Mouse (Mus musculus) neutrophil, adult 59 days (primary cell): ENCODE data around the gene Lilr4b. TPM values are rescaled to one million over a fixed set of nuclear protein-coding genes. Genes with fewer than 3 reads are reported as not detected.

Experiments
- total RNA-seq, 2 experiments: library from RNA; stranded (reverse); gene quantifications; 1 replicate in 1 of 2; 2 replicates in 1 of 2; pipeline ENCODE4 v1.2.4; 2023

Lilr4b gene
- total RNA-seq: 1,000 to 10,000 TPM; 1,115 to 1,144 TPM

GRCm38 (mm10) chr10:51480397-51480796 is at the start of gene Lilr4b, which contains the start of gene Gm49339:
Gene Lilr4b, plus strand, starts transcription at chr10:51480632.
Gene Gm49339, plus strand, starts transcription at chr10:51480612.

GRCm38 (mm10) chr10:51490691-51491090 is 10.3 kb downstream of the Lilr4b start, which contains the start of gene Lilrb4a:
Gene Lilrb4a, plus strand, starts transcription at chr10:51490956.

Other genes starting within 250 kb of the Lilr4b start
- 100 to 1,000 TPM; 130 to 139 TPM for gene Gm49339, start within 50 bp of the Lilr4b start, total RNA-seq
- 100 to 1,000 TPM; 777 to 907 TPM for gene Lilrb4a, start 10.3 kb downstream of the Lilr4b start, total RNA-seq
- not detected for gene Fam162b, start 109.9 kb downstream of the Lilr4b start, total RNA-seq
- gene Gprc6a, start 150.8 kb downstream of the Lilr4b start, total RNA-seq: not detected
- gene Rfx6, start 197.1 kb downstream of the Lilr4b start, total RNA-seq: not detected